8 mouse cellular contexts compared by ENCODE assay signal in genomic region chr5:76040454-76041203, GRCm38 (mm10).
DNase-seq lines count a peak whose midpoint lies in the region; ATAC-seq lines count a peak whose summit lies in the region.
"Had no signal": no experiment of that assay in that cellular context is flagged by ENCODE, and none has a peak within 500 bp of the region (broad histone marks: within the 10 kb centered on the region; RNA-seq: fewer than 3 reads in every experiment).

No protein-coding gene starts in this region.

- H3K9me3 ChIP-seq in hindbrain, embryonic 16.5 days (ENCODE audit: control insufficient read depth, low read length), result 0 out of 2 replicates have a peak, but pooled peaks cover 6% of the 10 kb centered on the region
- H3K9me3 ChIP-seq: liver, embryonic 13.5 days had no signal

- no peak for ATAC-seq in hindbrain, embryonic 16.5 days

- H3K4me1 ChIP-seq in hindbrain, embryonic 16.5 days (ENCODE audit: control insufficient read depth, insufficient read depth, low read depth, low read length), result no peaks in the 10 kb centered on the region
- H3K4me1 ChIP-seq: liver, embryonic 13.5 days had no signal

- no peaks in the 10 kb centered on the region for H3K36me3 ChIP-seq in hindbrain, embryonic 16.5 days (ENCODE audit: control insufficient read depth, insufficient read depth, low read length)
- H3K36me3 ChIP-seq: liver, embryonic 13.5 days had no signal

- H3K27ac ChIP-seq in hindbrain, embryonic 16.5 days (ENCODE audit: low read depth, low read length), result no peak overlapping the region
- H3K27ac ChIP-seq: liver, embryonic 13.5 days had no signal

- H3K9ac ChIP-seq in hindbrain, embryonic 16.5 days (ENCODE audit: low read depth, low read length), result no peak overlapping the region
- H3K9ac ChIP-seq: liver, embryonic 13.5 days had no signal

- no peaks in the 10 kb centered on the region for H3K27me3 ChIP-seq in hindbrain, embryonic 16.5 days (replicated peaks; ENCODE audit: control insufficient read depth, insufficient read depth, low read length)
- H3K27me3 ChIP-seq: liver, embryonic 13.5 days had no signal

- no peak overlapping the region for H3K4me2 ChIP-seq in hindbrain, embryonic 16.5 days (ENCODE audit: low read length)
- H3K4me2 ChIP-seq: liver, embryonic 13.5 days had no signal

- DNase-seq in right cerebral cortex, adult 18-20 months, result peak; percentile 2
- no peak for DNase-seq in right cerebral cortex, postnatal 25 days
- DNase-seq in adrenal gland, postnatal 10 days, result peak; percentile 43
- DNase-seq in heart, postnatal 14 days, result peak; percentile 40 to 42
- DNase-seq in lung, postnatal 4 days, result peak; percentile 54 to 60
- DNase-seq in ovary, postnatal 14 days (ENCODE audit: low spot score), result no peak
- DNase-seq: liver, embryonic 13.5 days had no signal

- WGBS in hindbrain, embryonic 16.5 days, result 72% methylated on average over 10 of the region's 10 CpGs

- intact Hi-C loops in heart, postnatal 14 days (cut with DNase I), result loop anchor here (2.0 kb wide), 1 partner anchor 62 kb away; the partner anchor contains the start of gene Kdr

- no peak overlapping the region for H3K4me3 ChIP-seq in hindbrain, embryonic 16.5 days (ENCODE audit: low read length)
- H3K4me3 ChIP-seq: liver, embryonic 13.5 days had no signal

Comparison
In these comparisons a context has a peak if more than half of its experiments do, and no peak if none do; other contexts are left out.
1. DNase-seq: peak in right cerebral cortex, adult 18-20 months (single experiment), adrenal gland, postnatal 10 days (single experiment), heart, postnatal 14 days (2 of 2) and lung, postnatal 4 days (2 of 2); none in right cerebral cortex, postnatal 25 days (single experiment) and ovary, postnatal 14 days (single experiment).